Mouse (Mus musculus) E14TG2a.4 (cell line): Measurements from ENCODE around the gene Tcea2.

Experiments used
- CTCF ChIP-seq: conservative IDR thresholded peaks from 2 replicates; pipeline ENCODE4 v1.5.1; 2014; ENCODE audit warnings: low read length
- POU5F1 ChIP-seq: IDR thresholded peaks from 2 replicates; pipeline ENCODE4 v1.6.1; 2014; ENCODE audit warnings: low read length, borderline replicate concordance

GRCm38 (mm10) chr2:181695776-181696175 is 15.7 kb downstream of the Tcea2 start:
- no peak for TF ChIP-seq CTCF
- no peak for TF ChIP-seq POU5F1
